In genomic region chr12:65072911-65073610, GRCm38 (mm10) we compare ENCODE assay signal across 8 mouse cellular contexts. TPM values are rescaled to one million over a fixed set of nuclear protein-coding genes. Genes with fewer than 3 reads are reported as not detected.
DNase-seq lines count a peak whose midpoint lies in the region; ATAC-seq and TF ChIP-seq lines count a peak whose summit lies in the region.

No protein-coding gene starts in this region.

- peak overlapping the region; percentile 88 for H3K4me2 ChIP-seq in hindbrain, postnatal 0 days (ENCODE audit: low read depth, low read length)
- H3K4me2 ChIP-seq in myocyte (ENCODE audit: low read depth), result peak overlapping the region; percentile 67

- TF ChIP-seq POLR2A in bone marrow macrophage, adult 2 months (IDR thresholded peaks at IDR 0.05; ENCODE audit: borderline replicate concordance, low read depth, low read length), result no peak
- TF ChIP-seq POLR2A in myocyte (IDR thresholded peaks at IDR 0.05; ENCODE audit: insufficient read length, low read depth), result no peak

- peak overlapping the region; percentile 92 for H3K9ac ChIP-seq in hindbrain, postnatal 0 days (replicated peaks; ENCODE audit: low read length)

- peak; percentile 62 for ATAC-seq in hindbrain, postnatal 0 days

- peak overlapping the region; percentile 96 for H3K27ac ChIP-seq in left cerebral cortex, adult 2 months
- H3K27ac ChIP-seq in bone marrow macrophage, adult 2 months (ENCODE audit: insufficient read depth, low read depth, low read length), result peak overlapping the region; percentile 72
- peak overlapping the region; percentile 97 for H3K27ac ChIP-seq in hindbrain, postnatal 0 days

- 3% methylated on average over 21 of the region's 21 CpGs for WGBS in hindbrain, postnatal 0 days

- H3K27me3 ChIP-seq in hindbrain, postnatal 0 days (ENCODE audit: insufficient read depth, low read length), result no peaks in the 10 kb centered on the region
- H3K27me3 ChIP-seq in myocyte (ENCODE audit: control insufficient read depth, insufficient read depth, insufficient read length), result no peaks in the 10 kb centered on the region

- H3K36me3 ChIP-seq in hindbrain, postnatal 0 days (ENCODE audit: insufficient read depth, low read length), result peaks cover 8% of the 10 kb centered on the region
- H3K36me3 ChIP-seq in myocyte (ENCODE audit: control insufficient read depth, insufficient read depth), result peaks cover 20% of the 10 kb centered on the region

- H3K4me3 ChIP-seq in left cerebral cortex, adult 2 months, result peak overlapping the region; percentile 68
- H3K4me3 ChIP-seq in bone marrow macrophage, adult 2 months (ENCODE audit: insufficient read depth, low read length), result peak overlapping the region; percentile 98
- H3K4me3 ChIP-seq in hindbrain, postnatal 0 days (ENCODE audit: low read length), result peak overlapping the region; percentile 90
- peak overlapping the region; percentile 72 for H3K4me3 ChIP-seq in myocyte

- no peak for DNase-seq in left cerebral cortex, adult 2 months (ENCODE audit: extremely low spot score in 1 of 2, low spot score in 2 of 2)
- DNase-seq in left cerebral cortex, postnatal 10 days (ENCODE audit: extremely low spot score in 1 of 2, low spot score in 2 of 2), result no peak
- DNase-seq in hindbrain, postnatal 0 days (ENCODE audit: low spot score), result no peak
- DNase-seq in spleen, adult 18-20 months, result no peak
- no peak for DNase-seq in gastrocnemius, postnatal 4 days (ENCODE audit: low spot score in 2 of 2)
- DNase-seq in right cerebral cortex, postnatal 4 days, result no peak

- peaks cover 11% of the 10 kb centered on the region for H3K4me1 ChIP-seq in bone marrow macrophage, adult 2 months (ENCODE audit: control insufficient read depth, insufficient read depth, low read length)
- H3K4me1 ChIP-seq in hindbrain, postnatal 0 days (ENCODE audit: insufficient read depth, low read length), result peaks cover 14% of the 10 kb centered on the region

- no peaks in the 10 kb centered on the region for H3K9me3 ChIP-seq in hindbrain, postnatal 0 days (ENCODE audit: low read length)

- H3K79me2 ChIP-seq in myocyte (ENCODE audit: control insufficient read depth, insufficient read depth), result peaks cover 31% of the 10 kb centered on the region

- peak overlapping the region; percentile 64 for H3ac ChIP-seq in myocyte (ENCODE audit: control insufficient read depth, insufficient read length)

- no peak for TF ChIP-seq CTCF in left cerebral cortex, adult 2 months (IDR thresholded peaks at IDR 0.05)
- no peak for TF ChIP-seq CTCF in bone marrow macrophage, adult 2 months (IDR thresholded peaks at IDR 0.05; ENCODE audit: low read depth, low read length)
- TF ChIP-seq CTCF in hindbrain, postnatal 0 days (IDR thresholded peaks at IDR 0.05; ENCODE audit: low read depth), result no peak

- intact Hi-C loops in left cerebral cortex, adult 2 months (cut with DNase I), result loop anchor here (5.0 kb wide), 1 partner anchor 36 kb away; the partner anchor contains the start of gene Prpf39
- intact Hi-C loops in left cerebral cortex, postnatal 10 days (cut with DNase I), result no loop called here

TF ChIP-seq in myocyte, 11 proteins besides CTCF, POLR2A, EP300 and RAD21:
- TF ChIP-seq POLR2AphosphoS2 (IDR thresholded peaks at IDR 0.05; ENCODE audit: insufficient read length, low read depth), result peak; percentile 56
- TF ChIP-seq E2F4 (IDR thresholded peaks at IDR 0.05; ENCODE audit: insufficient read depth), result no peak

RNA-seq across cellular contexts. Expression of gene Fkbp3, which starts 0.7 kb away (rescaled TPM):
- total RNA-seq in left cerebral cortex, adult 2 months (2021), result 100 to 1,000 TPM; 152 to 162 TPM
- total RNA-seq in left cerebral cortex, postnatal 10 days (2021), result 100 to 1,000 TPM; 186 to 206 TPM
- polyA plus RNA-seq in bone marrow macrophage, adult 2 months (2012; ENCODE audit: insufficient read depth, insufficient read length, missing spikeins), result 62.2 and 74.3 TPM in 2 replicates
- 121 and 180 TPM in 2 replicates for total RNA-seq in hindbrain, postnatal 0 days (2014; rRNA removed)
- polyA plus RNA-seq in hindbrain, postnatal 0 days (2015; fragmentation: Nextera tagmentation; extraction: Ambion mirVana), result 513 and 524 TPM in 2 replicates
- polyA plus RNA-seq in myocyte (2012; fragmentation: generic; extraction: Trizol), result 77.9 TPM
- total RNA-seq in gastrocnemius, postnatal 4 days (2021), result 100 to 1,000 TPM; 223 to 228 TPM

RNA-seq across cellular contexts. Expression of gene Fancm, which starts 2.3 kb away (rescaled TPM):
- total RNA-seq in left cerebral cortex, adult 2 months (2021), result 10 to 100 TPM; 15.9 to 17.9 TPM
- total RNA-seq in left cerebral cortex, postnatal 10 days (2021), result 10 to 100 TPM; 11.4 to 12.1 TPM
- 7.0 and 7.6 TPM in 2 replicates for polyA plus RNA-seq in bone marrow macrophage, adult 2 months (2012; ENCODE audit: insufficient read depth, insufficient read length, missing spikeins)
- total RNA-seq in hindbrain, postnatal 0 days (2014; rRNA removed), result 14.2 and 16.2 TPM in 2 replicates
- polyA plus RNA-seq in hindbrain, postnatal 0 days (2015; fragmentation: Nextera tagmentation; extraction: Ambion mirVana), result 6.1 and 8.2 TPM in 2 replicates
- 1.2 TPM for polyA plus RNA-seq in myocyte (2012; fragmentation: generic; extraction: Trizol)
- total RNA-seq in gastrocnemius, postnatal 4 days (2021), result 10 to 100 TPM in 1 of 2 experiments, 1 to 10 TPM in 1; 9.1 to 10.1 TPM

RNA-seq across cellular contexts. Expression of gene Prpf39, which starts 36.9 kb away (rescaled TPM):
- 10 to 100 TPM; 41.6 to 44.9 TPM for total RNA-seq in left cerebral cortex, adult 2 months (2021)
- total RNA-seq in left cerebral cortex, postnatal 10 days (2021), result 10 to 100 TPM; 42.4 to 45.5 TPM
- 59.0 and 70.6 TPM in 2 replicates for polyA plus RNA-seq in bone marrow macrophage, adult 2 months (2012; ENCODE audit: insufficient read depth, insufficient read length, missing spikeins)
- 27.2 and 28.9 TPM in 2 replicates for total RNA-seq in hindbrain, postnatal 0 days (2014; rRNA removed)
- 36.9 and 39.2 TPM in 2 replicates for polyA plus RNA-seq in hindbrain, postnatal 0 days (2015; fragmentation: Nextera tagmentation; extraction: Ambion mirVana)
- 3.8 TPM for polyA plus RNA-seq in myocyte (2012; fragmentation: generic; extraction: Trizol)
- 10 to 100 TPM; 28.6 to 36.0 TPM for total RNA-seq in gastrocnemius, postnatal 4 days (2021)
